ENCODE assay signal across 15 mouse cellular contexts in genomic region chr5:38862288-38862985, GRCm38 (mm10). TPM values are rescaled to one million over a fixed set of nuclear protein-coding genes. Genes with fewer than 3 reads are reported as not detected.
DNase-seq lines count a peak whose midpoint lies in the region; ATAC-seq lines count a peak whose summit lies in the region.
"Had no signal": no experiment of that assay in that cellular context is flagged by ENCODE, and none has a peak within 500 bp of the region (broad histone marks: within the 10 kb centered on the region; RNA-seq: fewer than 3 reads in every experiment).

No protein-coding gene starts in this region.

- H3K9ac ChIP-seq in midbrain, embryonic 14.5 days (replicated peaks; ENCODE audit: low read length) = no peak overlapping the region
- H3K9ac ChIP-seq in hindbrain, embryonic 13.5 days = no peak overlapping the region
- H3K9ac ChIP-seq: embryonic facial prominence, embryonic 15.5 days; kidney, embryonic 15.5 days had no signal

- DNase-seq in cerebellum, postnatal 4 days (ENCODE audit: low spot score in 2 of 2) = no peak
- DNase-seq in midbrain, embryonic 14.5 days = no peak
- DNase-seq in midbrain, embryonic 10.5 days (ENCODE audit: low spot score) = no peak
- peak; percentile 37 for DNase-seq in retina, adult 2 months (ENCODE audit: low read depth, low spot score)
- DNase-seq in kidney, adult 18-20 months = no peak
- no peak for DNase-seq in gastrocnemius, postnatal 14 days
- DNase-seq: adrenal gland, postnatal 14 days; heart, postnatal 36 days; lung, adult 2 months had no signal

- H3K4me2 ChIP-seq in midbrain, embryonic 14.5 days (ENCODE audit: low read length) = no peak overlapping the region
- no peak overlapping the region for H3K4me2 ChIP-seq in hindbrain, embryonic 13.5 days
- H3K4me2 ChIP-seq: embryonic facial prominence, embryonic 15.5 days; kidney, embryonic 15.5 days had no signal

- no peaks in the 10 kb centered on the region for H3K36me3 ChIP-seq in midbrain, embryonic 14.5 days (ENCODE audit: control insufficient read depth, insufficient read depth, low read length)
- no peaks in the 10 kb centered on the region for H3K36me3 ChIP-seq in midbrain, embryonic 10.5 days
- no peaks in the 10 kb centered on the region for H3K36me3 ChIP-seq in hindbrain, embryonic 13.5 days
- H3K36me3 ChIP-seq: embryonic facial prominence, embryonic 15.5 days; kidney, embryonic 15.5 days had no signal

- WGBS in midbrain, embryonic 14.5 days = 68% methylated on average over 13 of the region's 13 CpGs
- WGBS in midbrain, embryonic 10.5 days = 78% methylated on average over 13 of the region's 13 CpGs
- 57% methylated on average over 13 of the region's 13 CpGs for WGBS in hindbrain, embryonic 13.5 days

- no peaks in the 10 kb centered on the region for H3K27me3 ChIP-seq in midbrain, embryonic 14.5 days (ENCODE audit: control insufficient read depth, insufficient read depth, low read length)
- H3K27me3 ChIP-seq in midbrain, embryonic 10.5 days (ENCODE audit: low read depth, poor library complexity, severe bottlenecking) = no peaks in the 10 kb centered on the region
- H3K27me3 ChIP-seq in hindbrain, embryonic 13.5 days = no peaks in the 10 kb centered on the region
- H3K27me3 ChIP-seq: embryonic facial prominence, embryonic 15.5 days; kidney, embryonic 15.5 days had no signal

- no peak overlapping the region for H3K27ac ChIP-seq in midbrain, embryonic 14.5 days (replicated peaks; ENCODE audit: low read depth, low read length)
- no peak overlapping the region for H3K27ac ChIP-seq in midbrain, embryonic 10.5 days (replicated peaks)
- no peak overlapping the region for H3K27ac ChIP-seq in hindbrain, embryonic 13.5 days
- H3K27ac ChIP-seq: embryonic facial prominence, embryonic 15.5 days; kidney, embryonic 15.5 days had no signal

- H3K4me1 ChIP-seq in midbrain, embryonic 14.5 days (ENCODE audit: control insufficient read depth, insufficient read depth, low read length) = peaks cover 4% of the 10 kb centered on the region; the same call in 1 of the 2 replicates
- H3K4me1 ChIP-seq in midbrain, embryonic 10.5 days = peaks cover 6% of the 10 kb centered on the region; the same call in 1 of the 2 replicates
- H3K4me1 ChIP-seq in hindbrain, embryonic 13.5 days (replicated peaks) = peaks cover 13% of the 10 kb centered on the region; the same call in 1 of the 2 replicates

- intact Hi-C loops in gastrocnemius, postnatal 14 days (cut with DNase I; ENCODE audit: low total_unique reads) = no loop called here

- peak; percentile 93 for ATAC-seq in cerebellum, adult (ENCODE audit: insufficient number of reproducible peaks, low FRiP score, low TSS enrichment)
- 0 out of 2 replicates have a peak, but pooled peaks have one; percentile 34 for ATAC-seq in midbrain, embryonic 14.5 days (ENCODE audit: low FRiP score, low TSS enrichment)
- ATAC-seq in hindbrain, embryonic 13.5 days (ENCODE audit: low FRiP score) = peak; percentile 61; the same call in 1 of the 2 replicates

- H3K9me3 ChIP-seq in midbrain, embryonic 14.5 days (ENCODE audit: control insufficient read depth, low read length) = no peaks in the 10 kb centered on the region
- H3K9me3 ChIP-seq in midbrain, embryonic 10.5 days (replicated peaks) = no peaks in the 10 kb centered on the region
- H3K9me3 ChIP-seq in hindbrain, embryonic 13.5 days = no peaks in the 10 kb centered on the region
- H3K9me3 ChIP-seq: embryonic facial prominence, embryonic 15.5 days; kidney, embryonic 15.5 days had no signal

- H3K4me3 ChIP-seq in midbrain, embryonic 14.5 days (replicated peaks; ENCODE audit: low read depth, low read length) = no peak overlapping the region
- no peak overlapping the region for H3K4me3 ChIP-seq in midbrain, embryonic 10.5 days
- H3K4me3 ChIP-seq in hindbrain, embryonic 13.5 days = no peak overlapping the region
- H3K4me3 ChIP-seq: embryonic facial prominence, embryonic 15.5 days; kidney, embryonic 15.5 days had no signal

RNA-seq across cellular contexts. Expression of gene Clnk, which starts 14.2 kb away (rescaled TPM):
- polyA plus RNA-seq in midbrain, embryonic 14.5 days (2014; fragmentation: Nextera tagmentation; extraction: Ambion mirVana) = 0.16 and 0.20 TPM in 2 replicates
- 0.06 and 0.10 TPM in 2 replicates for polyA plus RNA-seq in midbrain, embryonic 10.5 days (2016; fragmentation: Nextera tagmentation; extraction: Ambion mirVana)
- polyA plus RNA-seq in hindbrain, embryonic 13.5 days (2015; fragmentation: Nextera tagmentation; extraction: Ambion mirVana) = 0.14 and 0.22 TPM in 2 replicates
- total RNA-seq in gastrocnemius, postnatal 14 days (2021) = not detected
- total RNA-seq: adrenal gland, postnatal 14 days; heart, adult 8-10 months; heart, postnatal 36 days had no signal
- polyA plus RNA-seq: kidney, embryonic 15.5 days; neural tube, embryonic 11.5 days had no signal

Comparison
In these comparisons a context has a peak if more than half of its experiments do, and no peak if none do; other contexts are left out.
1. ATAC-seq: peak in every context shown above with its lines; median percentile 93 in cerebellum, adult; 61 in hindbrain, embryonic 13.5 days; 34 in midbrain, embryonic 14.5 days.